Mouse (Mus musculus): ENCODE measurements at regions not wholly inside any gene's neighbourhood (a gene's known extent, or its start where the extent isn't known, plus 50 kb on each side); places are given as distances from the start of the nearest gene placed in this dataset.

DNA sequence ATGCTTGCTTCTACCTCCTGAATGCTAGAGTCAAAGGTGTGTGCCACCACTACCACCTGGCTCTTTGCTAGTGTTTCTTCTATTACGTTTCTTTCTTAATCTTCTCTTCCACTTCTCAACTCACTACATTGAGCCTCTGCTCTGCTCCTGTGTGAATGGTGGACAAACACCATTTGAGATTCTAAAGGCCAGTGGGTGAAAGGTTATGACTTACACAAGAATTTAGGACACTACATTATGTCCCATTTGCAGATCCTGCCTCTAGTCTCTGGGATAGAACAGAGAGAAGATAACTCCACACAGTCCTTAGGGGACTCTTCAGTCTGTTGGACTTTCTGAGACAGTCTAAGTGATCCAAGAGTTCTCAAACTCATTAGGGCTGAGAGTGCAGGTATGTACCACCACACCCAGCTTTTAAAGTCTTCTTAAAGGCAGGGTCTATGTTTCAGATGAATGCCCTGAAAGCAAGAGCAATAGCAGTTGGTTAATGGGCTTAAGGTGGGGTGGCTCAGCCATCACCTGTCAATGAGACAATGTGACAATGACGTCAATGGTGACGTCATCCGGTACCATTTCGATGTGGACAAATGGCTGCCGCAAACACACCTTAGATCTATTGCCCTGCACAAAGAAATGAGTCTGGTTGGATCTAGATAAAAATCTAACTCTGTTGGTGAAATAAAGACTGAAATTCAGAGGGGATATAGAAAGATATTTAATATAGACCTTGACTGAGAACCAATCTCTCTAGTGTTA is 131.4 kb downstream of the Cd24a start:
- Histone ChIP-seq H3K4me3 (ENCODE audit: low read depth, low read length) (no peak overlapping the region), H3K9me3 (replicated peaks; ENCODE audit: control insufficient read depth, low read length) (no peaks in the 10 kb centered on the region), H3K4me1 (ENCODE audit: control insufficient read depth, insufficient read depth) (no peaks in the 10 kb centered on the region), H3K27ac (ENCODE audit: low read depth) (no peak overlapping the region), H3K27me3 (ENCODE audit: control insufficient read depth, insufficient read depth, low read length) (0 out of 2 replicates have a peak, but pooled peaks cover 5% of the 10 kb centered on the region), H3K4me2 (ENCODE audit: low read depth, low read length) (no peak overlapping the region), H3K36me3 (replicated peaks; ENCODE audit: control insufficient read depth, insufficient read depth, low read length) (no peaks in the 10 kb centered on the region), H3K9ac (replicated peaks; ENCODE audit: low read depth, low read length) (no peak overlapping the region)
- TF ChIP-seq CTCF (IDR thresholded peaks at IDR 0.05; ENCODE audit: low read depth) (no peak), EP300 (IDR thresholded peaks at IDR 0.05; ENCODE audit: low read depth) (no peak)
- 87% methylated on average over 6 of the region's 6 CpGs for WGBS
- ATAC-seq (ENCODE audit: insufficient read depth, low read depth), result no peak
- DNase-seq (ENCODE audit: low spot score), result no peak

GRCm38 (mm10) chr10:43710186-43710885 is 132.3 kb downstream of the Cd24a start:
- Histone ChIP-seq H3K27ac (ENCODE audit: low read depth) (no peak overlapping the region), H3K36me3 (replicated peaks; ENCODE audit: control insufficient read depth, insufficient read depth, low read length) (no peaks in the 10 kb centered on the region), H3K9ac (replicated peaks; ENCODE audit: low read depth, low read length) (no peak overlapping the region), H3K9me3 (replicated peaks; ENCODE audit: control insufficient read depth, low read length) (no peaks in the 10 kb centered on the region), H3K27me3 (ENCODE audit: control insufficient read depth, insufficient read depth, low read length) (0 out of 2 replicates have a peak, but pooled peaks cover 5% of the 10 kb centered on the region), H3K4me3 (ENCODE audit: low read depth, low read length) (no peak overlapping the region), H3K4me1 (ENCODE audit: control insufficient read depth, insufficient read depth) (no peaks in the 10 kb centered on the region), H3K4me2 (ENCODE audit: low read depth, low read length) (no peak overlapping the region)
- no peak for TF ChIP-seq EP300 (IDR thresholded peaks at IDR 0.05; ENCODE audit: low read depth)
- TF ChIP-seq CTCF (IDR thresholded peaks at IDR 0.05; ENCODE audit: low read depth), result no peak
- DNase-seq (ENCODE audit: low spot score), result no peak
- WGBS, result 35% methylated on average over 8 of the region's 8 CpGs
- no peak for ATAC-seq (ENCODE audit: insufficient read depth, low read depth)

- Histone ChIP-seq H3K4me2 (ENCODE audit: low read depth, low read length) (no peak overlapping the region), H3K9me3 (replicated peaks; ENCODE audit: control insufficient read depth, low read length) (no peaks in the 10 kb centered on the region), H3K4me3 (ENCODE audit: low read depth, low read length) (no peak overlapping the region), H3K27ac (ENCODE audit: low read depth) (no peak overlapping the region), H3K36me3 (replicated peaks; ENCODE audit: control insufficient read depth, insufficient read depth, low read length) (no peaks in the 10 kb centered on the region), H3K27me3 (ENCODE audit: control insufficient read depth, insufficient read depth, low read length) (0 out of 2 replicates have a peak, but pooled peaks cover 5% of the 10 kb centered on the region), H3K4me1 (ENCODE audit: control insufficient read depth, insufficient read depth) (no peaks in the 10 kb centered on the region), H3K9ac (replicated peaks; ENCODE audit: low read depth, low read length) (no peak overlapping the region)
- ATAC-seq (ENCODE audit: insufficient read depth, low read depth), result no peak
- no peak for TF ChIP-seq CTCF (IDR thresholded peaks at IDR 0.05; ENCODE audit: low read depth)
- no peak for TF ChIP-seq EP300 (IDR thresholded peaks at IDR 0.05; ENCODE audit: low read depth)
- 82% methylated on average over 2 of the region's 2 CpGs for WGBS
- no peak for DNase-seq (ENCODE audit: low spot score)
Measured at GRCm38 (mm10) chr10:43710886-43711256, 132.8 kb downstream of the Cd24a start.

DNA sequence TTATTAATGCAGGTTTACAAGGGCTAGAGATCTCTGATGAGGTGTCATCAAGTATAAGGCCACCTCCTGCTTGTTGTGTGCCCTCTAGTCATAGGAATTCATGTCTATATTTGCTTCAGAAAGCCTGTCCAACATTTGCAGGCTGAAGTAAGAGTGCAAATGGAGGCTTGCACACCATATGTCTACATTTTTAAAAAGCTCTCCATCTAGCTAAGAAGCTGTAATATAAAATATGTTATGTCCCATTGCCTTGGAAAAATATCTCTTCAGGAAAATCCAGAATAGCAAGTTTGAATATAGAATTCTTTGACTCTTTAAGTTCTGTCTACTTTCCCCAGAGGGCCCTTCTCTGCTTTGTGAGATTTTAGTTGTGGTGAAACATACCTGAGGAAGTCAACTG is 134.6 kb downstream of the Cd24a start:
- 0 out of 2 replicates have a peak, but pooled peaks cover 4% of the 10 kb centered on the region for H3K9me3 ChIP-seq (replicated peaks; ENCODE audit: control insufficient read depth, low read length)
- no peak overlapping the region for H3K9ac ChIP-seq (replicated peaks; ENCODE audit: low read depth, low read length)
- TF ChIP-seq CTCF (IDR thresholded peaks at IDR 0.05; ENCODE audit: low read depth) (no peak), EP300 (IDR thresholded peaks at IDR 0.05; ENCODE audit: low read depth) (no peak)
- no peaks in the 10 kb centered on the region for H3K4me1 ChIP-seq (ENCODE audit: control insufficient read depth, insufficient read depth)
- H3K27ac ChIP-seq (ENCODE audit: low read depth), result no peak overlapping the region
- no peak overlapping the region for H3K4me2 ChIP-seq (ENCODE audit: low read depth, low read length)
- H3K36me3 ChIP-seq (replicated peaks; ENCODE audit: control insufficient read depth, insufficient read depth, low read length), result no peaks in the 10 kb centered on the region
- DNase-seq (ENCODE audit: low spot score) (no peak), ATAC-seq (ENCODE audit: insufficient read depth, low read depth) (no peak)
- no peak overlapping the region for H3K4me3 ChIP-seq (ENCODE audit: low read depth, low read length)
- H3K27me3 ChIP-seq (ENCODE audit: control insufficient read depth, insufficient read depth, low read length), result no peaks in the 10 kb centered on the region

GRCm38 (mm10) chr10:43718768-43719167 is 140.7 kb downstream of the Cd24a start:
- WGBS, result 40% methylated on average over 13 of the region's 13 CpGs
- no peak overlapping the region for H3K27ac ChIP-seq (ENCODE audit: low read depth)

More at GRCm38 (mm10) chr10:43718768-43719167, 140.7 kb downstream of the Cd24a start:
- no peak overlapping the region for H3K4me2 ChIP-seq (ENCODE audit: low read depth, low read length)
- no peak overlapping the region for H3K9ac ChIP-seq (replicated peaks; ENCODE audit: low read depth, low read length)
- 0 out of 2 replicates have a peak, but pooled peaks cover 6% of the 10 kb centered on the region for H3K4me1 ChIP-seq (ENCODE audit: control insufficient read depth, insufficient read depth)
- H3K9me3 ChIP-seq (replicated peaks; ENCODE audit: control insufficient read depth, low read length), result 0 out of 2 replicates have a peak, but pooled peaks cover 4% of the 10 kb centered on the region
- ATAC-seq (ENCODE audit: insufficient read depth, low read depth), result peak; percentile 39; the same call in 1 of the 2 replicates
- no peak for DNase-seq (ENCODE audit: low spot score)
- no peaks in the 10 kb centered on the region for H3K27me3 ChIP-seq (ENCODE audit: control insufficient read depth, insufficient read depth, low read length)
- no peaks in the 10 kb centered on the region for H3K36me3 ChIP-seq (replicated peaks; ENCODE audit: control insufficient read depth, insufficient read depth, low read length)
- H3K4me3 ChIP-seq (ENCODE audit: low read depth, low read length), result no peak overlapping the region
- TF ChIP-seq CTCF (IDR thresholded peaks at IDR 0.05; ENCODE audit: low read depth) (no peak), EP300 (IDR thresholded peaks at IDR 0.05; ENCODE audit: low read depth) (no peak)
